Mouse (Mus musculus): ENCODE data around the gene Gnai2.

Gnai2 gene

DNA sequence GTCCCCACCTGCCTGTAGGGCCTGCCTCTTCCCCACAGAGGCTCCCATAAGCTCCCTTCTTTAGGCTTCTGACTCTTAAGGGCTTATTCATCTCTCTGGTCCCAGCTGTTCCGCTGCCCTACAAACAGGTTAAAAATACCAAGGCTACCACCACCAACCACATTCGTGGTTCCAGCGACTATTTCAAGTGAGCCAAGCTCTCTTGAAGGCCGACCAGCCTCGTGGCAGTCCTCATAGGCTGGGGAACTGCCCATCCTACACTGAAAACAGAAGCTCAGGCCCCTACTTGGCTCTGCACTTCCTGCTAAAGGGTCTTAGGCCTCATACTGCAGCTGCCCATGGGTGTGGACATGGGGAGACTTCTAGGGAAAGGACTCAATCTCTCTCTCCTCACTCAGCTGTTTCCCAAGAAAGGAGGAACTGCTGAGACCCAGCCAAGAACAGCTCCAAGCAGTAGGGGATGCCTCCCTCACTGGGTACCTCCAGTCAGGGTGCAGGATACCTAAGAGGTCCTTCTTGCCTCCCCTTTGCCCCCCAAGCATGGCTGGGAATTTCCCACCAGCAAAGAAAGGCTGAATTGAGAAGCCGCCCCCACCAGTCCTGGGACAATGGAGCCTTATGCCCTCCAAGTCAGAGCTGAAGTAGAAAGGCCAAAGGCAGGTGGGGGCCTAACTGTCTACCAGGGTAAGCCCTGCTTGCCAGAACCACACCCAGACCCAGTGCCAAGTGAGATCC is 23.5 kb downstream of the Gnai2 start:
- in situ Hi-C loops (cut with MboI, MseI) = no loop called here

- in situ Hi-C loops (cut with MboI, MseI) = no loop called here
These were observed 25.7 kb downstream of the Gnai2 start for GRCm38 (mm10) chr9:107609433-107609830.

DNA sequence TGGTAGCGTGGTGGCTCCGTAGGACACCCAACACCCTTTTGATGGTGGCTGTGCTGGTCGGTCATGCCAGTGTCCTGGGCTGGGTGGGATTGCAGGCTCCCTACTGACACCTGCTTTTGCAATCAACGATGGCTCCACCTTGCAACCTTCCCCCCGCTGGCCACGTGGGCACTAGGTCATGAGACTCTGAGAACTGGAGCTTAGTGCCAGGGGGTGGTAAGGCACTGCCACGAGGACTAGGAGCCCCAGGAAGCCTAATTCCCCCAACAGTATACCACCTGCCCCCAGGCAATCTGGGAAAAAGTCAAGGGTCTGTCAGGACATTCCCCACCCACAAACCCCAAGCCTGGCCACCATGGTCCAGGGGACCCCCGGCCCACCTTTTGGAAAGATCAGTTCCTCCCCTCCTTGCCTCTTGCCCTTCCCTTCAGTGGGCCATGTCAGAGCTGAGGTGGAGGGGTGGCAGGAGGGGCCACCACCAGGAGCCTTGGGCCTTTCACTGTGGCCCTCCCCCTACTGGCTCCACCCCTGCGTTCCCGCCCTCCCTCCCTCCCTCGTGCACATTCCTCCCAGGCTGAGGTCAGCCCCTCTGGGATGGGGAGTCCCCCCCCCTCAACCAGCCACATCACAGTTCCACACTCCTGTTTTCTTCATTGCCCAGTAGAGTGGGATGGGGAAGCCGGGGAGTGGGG is 26.3 kb downstream of the Gnai2 start, which contains the start of gene Sema3b:
Gene Sema3b, minus strand, starts transcription at position 489 of the 692 bp plus-strand sequence.
- in situ Hi-C loops (cut with MboI, MseI) = no loop called here

DNA sequence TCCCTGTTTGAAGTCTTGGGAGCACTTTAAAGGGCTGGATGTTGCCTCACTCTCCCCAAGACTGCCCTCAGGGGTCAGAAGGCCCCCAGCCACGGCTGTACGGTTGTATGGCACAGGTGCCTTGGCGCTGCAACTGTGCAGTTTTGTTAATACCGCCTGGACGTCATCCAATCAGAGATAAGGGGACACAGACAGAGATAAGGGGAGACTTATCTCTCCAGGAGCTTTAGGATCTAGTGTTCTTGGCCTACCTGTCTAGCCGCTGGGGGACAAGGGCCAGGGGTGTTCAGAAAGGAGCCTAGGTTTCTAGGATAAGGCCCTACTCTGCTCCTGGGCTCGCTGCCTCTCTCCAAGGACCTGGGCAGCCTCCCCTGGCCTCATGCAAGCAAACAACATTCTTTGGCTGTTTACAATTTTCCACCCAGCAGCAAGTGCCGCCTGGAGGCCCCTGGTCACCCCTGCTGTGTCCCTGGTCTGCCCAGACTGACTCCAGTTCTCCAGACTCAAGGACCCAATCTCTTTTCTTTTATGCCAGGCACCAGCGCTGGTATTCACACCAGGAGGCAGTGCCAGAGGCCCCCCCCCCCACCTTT is 27.4 kb downstream of the Gnai2 start:
- in situ Hi-C loops (cut with MboI, MseI) = no loop called here

- in situ Hi-C loops (cut with MboI, MseI) = no loop called here
These were observed 28.1 kb downstream of the Gnai2 start for GRCm38 (mm10) chr9:107607036-107607435.

- in situ Hi-C loops (cut with MboI, MseI) = no loop called here
These were observed 28.6 kb downstream of the Gnai2 start for GRCm38 (mm10) chr9:107606591-107606990.

DNA sequence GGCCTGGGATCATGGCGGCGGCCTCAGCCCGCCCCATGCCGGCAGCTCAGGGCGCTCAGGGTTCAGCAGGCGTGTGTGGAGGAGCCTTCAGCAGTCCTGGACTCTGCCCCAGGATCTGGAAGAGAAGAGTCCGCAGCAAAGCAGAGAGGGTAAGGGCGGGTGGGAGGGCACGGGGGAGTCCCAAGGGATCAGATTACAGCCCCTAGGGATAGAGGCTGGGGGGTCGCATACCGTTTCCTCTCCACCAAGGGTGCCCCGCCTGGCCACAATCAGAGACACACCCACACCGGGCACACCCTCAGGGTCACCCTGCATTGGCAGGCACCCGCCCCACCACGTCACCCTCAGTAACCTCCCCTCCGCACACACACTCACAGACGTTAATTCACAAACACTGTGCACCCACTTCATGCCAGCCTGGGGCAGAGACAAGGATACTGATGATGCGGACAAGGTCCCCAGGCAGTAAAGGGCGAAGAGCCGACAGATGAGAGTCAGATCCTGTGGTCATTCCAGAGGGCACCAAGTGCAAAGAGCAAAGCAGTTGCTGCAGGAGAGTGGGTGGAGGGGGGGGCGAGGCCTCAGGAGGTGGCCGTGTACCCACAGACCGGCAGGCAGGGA is 30.0 kb downstream of the Gnai2 start:
- in situ Hi-C loops (cut with MboI, MseI) = no loop called here

DNA sequence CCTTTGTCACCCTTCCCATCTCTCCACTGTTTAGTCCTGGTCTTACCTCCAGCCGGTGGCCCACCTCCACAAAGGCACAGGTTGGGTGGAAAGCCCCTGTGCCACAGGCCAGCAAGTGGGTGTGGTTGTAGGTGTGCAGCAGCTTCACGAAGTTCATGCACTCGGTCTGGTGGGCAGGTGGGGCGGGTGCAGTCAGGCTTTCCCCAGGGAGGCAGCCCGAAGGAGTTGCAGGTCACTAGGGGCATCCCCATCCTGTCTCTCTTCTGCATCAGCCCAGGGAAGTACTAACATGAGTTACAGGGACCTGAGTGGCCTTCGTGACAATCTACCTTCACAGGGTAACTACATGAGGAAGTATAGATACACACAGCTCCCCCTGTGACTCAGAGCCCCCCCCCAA is 31.9 kb downstream of the Gnai2 start:
- in situ Hi-C loops (cut with MboI, MseI) = loop anchor here (5.0 kb wide), 1 partner anchor 39 kb away; no protein-coding TSS in a partner anchor

DNA sequence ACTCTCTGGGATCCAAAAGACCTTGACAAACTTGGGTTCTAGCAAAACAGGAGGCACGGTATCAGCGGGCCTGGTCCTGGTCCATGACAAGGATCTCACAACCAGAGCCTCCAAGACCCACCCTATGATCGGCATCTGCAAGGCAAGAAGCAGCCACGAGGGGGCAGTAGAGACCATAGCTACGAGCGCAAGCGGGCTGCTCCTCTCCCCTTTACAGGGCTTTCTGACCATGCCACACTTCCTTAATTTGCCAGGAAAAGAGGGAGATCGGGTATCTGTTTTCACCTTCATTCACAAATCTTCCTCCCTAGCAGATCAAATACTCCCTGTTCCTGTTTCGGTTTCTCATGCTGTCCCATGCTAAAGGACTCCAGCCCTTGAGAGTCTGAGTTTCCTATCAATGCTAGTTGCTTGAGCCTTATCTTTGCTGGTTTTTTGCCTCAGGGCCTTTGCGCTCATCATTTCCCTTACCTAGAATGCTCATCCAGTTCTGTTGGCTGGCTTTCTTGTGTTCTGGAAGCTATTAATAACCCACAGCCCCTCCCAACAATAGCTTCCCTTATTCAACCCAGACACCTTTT is 33.0 kb downstream of the Gnai2 start:
- in situ Hi-C loops (cut with MboI, MseI) = loop anchor here (5.0 kb wide), 1 partner anchor 40 kb away; no protein-coding TSS in a partner anchor

GRCm38 (mm10) chr9:107601275-107601674 is 33.9 kb downstream of the Gnai2 start:
- in situ Hi-C loops (cut with MboI, MseI) = loop anchor here (5.0 kb wide), 1 partner anchor 41 kb away; no protein-coding TSS in a partner anchor

GRCm38 (mm10) chr9:107600745-107601144 is 34.4 kb downstream of the Gnai2 start:
- in situ Hi-C loops (cut with MboI, MseI) = loop anchor here (5.0 kb wide), 1 partner anchor 42 kb away; no protein-coding TSS in a partner anchor

- in situ Hi-C loops (cut with MboI, MseI) = loop anchor here (5.0 kb wide), 1 partner anchor 42 kb away; no protein-coding TSS in a partner anchor
These were observed 35.3 kb downstream of the Gnai2 start for GRCm38 (mm10) chr9:107599842-107600241.

DNA sequence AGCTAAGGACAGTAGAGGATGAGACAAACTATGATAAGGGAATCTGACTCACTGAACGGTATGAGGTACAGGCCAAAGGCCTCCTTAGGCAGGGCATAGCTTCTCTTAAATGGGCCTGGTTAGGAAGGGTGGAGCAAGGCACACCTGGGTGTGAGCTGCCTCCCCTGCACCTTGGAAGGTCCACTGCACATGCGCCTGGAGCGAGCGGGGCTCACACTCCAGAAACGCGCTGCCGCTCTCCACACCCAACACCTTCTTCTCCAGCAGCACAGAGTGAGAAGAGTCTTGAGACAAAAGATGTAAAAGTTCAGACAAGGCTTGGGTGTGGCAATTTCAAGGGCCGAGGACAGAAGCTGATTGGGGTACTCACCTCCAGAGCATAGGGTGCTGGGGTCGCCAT is 35.7 kb downstream of the Gnai2 start:
- in situ Hi-C loops (cut with MboI, MseI) = no loop called here

- in situ Hi-C loops (cut with MboI, MseI) = no loop called here
These were observed 36.8 kb downstream of the Gnai2 start for GRCm38 (mm10) chr9:107598385-107598784.

- in situ Hi-C loops (cut with MboI, MseI) = no loop called here
These were observed 38.3 kb downstream of the Gnai2 start for GRCm38 (mm10) chr9:107596619-107597569.

GRCm38 (mm10) chr9:107594281-107595062 is 40.7 kb downstream of the Gnai2 start:
- in situ Hi-C loops (cut with MboI, MseI) = no loop called here

DNA sequence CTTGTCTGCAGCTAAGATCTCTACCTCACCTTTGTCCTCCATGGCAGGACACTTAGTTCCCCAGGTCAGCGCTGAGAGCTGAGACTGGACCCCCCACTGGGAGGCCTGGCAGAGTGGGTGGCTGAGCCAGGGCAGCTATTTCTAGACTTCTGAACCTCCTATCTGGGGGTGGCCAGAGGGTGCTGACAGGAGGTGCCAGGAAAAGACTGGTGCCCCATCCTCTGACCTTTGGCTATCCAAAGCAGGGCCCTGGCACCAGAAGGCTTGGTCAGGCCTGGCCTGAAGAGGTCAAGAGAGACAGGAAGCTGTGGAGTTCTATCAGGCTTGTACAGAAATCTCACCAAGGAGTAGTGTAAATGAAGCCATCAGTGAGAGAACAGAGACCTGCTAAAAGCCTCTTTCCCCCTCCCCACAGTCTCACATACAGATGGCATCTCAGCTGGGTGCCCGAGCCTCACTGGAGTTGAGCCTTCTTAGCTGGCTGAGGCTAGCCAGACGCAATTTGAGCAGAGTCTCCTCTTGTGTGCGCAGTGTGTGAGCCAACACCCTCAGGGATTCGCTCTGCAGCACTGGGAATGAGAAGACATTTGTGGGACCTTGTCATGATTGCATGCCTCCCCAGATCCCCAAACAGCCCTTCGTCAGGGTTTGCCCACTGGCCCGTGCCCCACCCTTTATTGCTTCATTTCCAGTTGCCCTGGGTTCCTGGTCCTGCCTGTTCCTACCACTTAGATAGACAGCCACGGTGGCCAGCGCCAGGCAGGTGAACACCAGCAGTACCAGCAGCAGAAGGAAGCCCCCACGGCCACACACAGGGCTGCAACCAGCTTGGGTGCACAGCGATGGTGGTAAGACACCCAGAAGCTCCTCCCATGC is 41.8 kb downstream of the Gnai2 start:
- in situ Hi-C loops (cut with MboI, MseI) = no loop called here

DNA sequence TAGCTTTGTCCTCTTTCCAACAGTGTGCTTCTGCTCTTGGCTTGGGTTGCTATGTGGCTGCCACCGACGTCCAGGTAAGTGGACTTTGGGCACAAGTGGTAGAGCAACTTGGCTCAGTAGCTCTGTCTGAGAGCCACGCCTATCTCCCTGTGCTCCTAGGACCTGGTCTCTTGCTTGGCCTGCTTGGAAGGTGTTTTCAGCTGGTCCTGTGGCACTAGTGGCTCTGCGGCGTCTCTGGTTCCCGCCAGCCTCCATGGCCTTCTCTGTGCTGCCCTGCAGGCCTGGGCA is 44.5 kb downstream of the Gnai2 start:
- in situ Hi-C loops (cut with MboI, MseI) = no loop called here

All from regulatory T cell (primary cell).